Comparison of ENCODE assay signal across 7 mouse cellular contexts in the genomic region with DNA sequence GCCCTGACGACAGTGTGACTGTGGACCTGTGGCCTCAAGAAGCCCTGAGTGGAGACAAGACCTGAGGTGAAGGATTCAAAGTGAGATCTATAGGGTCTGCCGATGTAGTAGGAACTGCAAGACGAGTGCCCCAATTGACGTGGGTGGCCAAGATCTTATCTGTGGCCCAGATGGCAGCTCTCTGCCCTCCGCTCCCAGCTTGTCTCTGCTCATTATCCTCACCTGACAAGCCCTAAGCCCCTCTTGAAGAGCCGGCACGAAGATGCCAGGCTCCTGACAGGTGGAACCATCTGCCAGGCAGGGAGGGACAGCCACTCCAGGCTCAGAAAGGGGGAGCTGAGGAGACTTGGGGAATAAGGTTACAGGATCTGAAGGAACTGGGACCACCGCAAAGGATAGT. TPM values are rescaled to one million over a fixed set of nuclear protein-coding genes. Genes with fewer than 3 reads are reported as not detected.
DNase-seq lines count a peak whose midpoint lies in the region; ATAC-seq lines count a peak whose summit lies in the region.

No protein-coding gene starts in this region.

- no peak overlapping the region for H3K9ac ChIP-seq in embryonic facial prominence, embryonic 13.5 days
- H3K9ac ChIP-seq in limb, embryonic 11.5 days (ENCODE audit: low read length), result no peak overlapping the region
- no peak overlapping the region for H3K9ac ChIP-seq in stomach, embryonic 15.5 days

- H3K9me3 ChIP-seq in megakaryocyte, embryonic 14.5 days, result no peaks in the 10 kb centered on the region
- no peaks in the 10 kb centered on the region for H3K9me3 ChIP-seq in embryonic facial prominence, embryonic 13.5 days
- no peaks in the 10 kb centered on the region; the same call in 1 of the 2 replicates for H3K9me3 ChIP-seq in limb, embryonic 11.5 days (ENCODE audit: control insufficient read depth, low read length)
- no peaks in the 10 kb centered on the region for H3K9me3 ChIP-seq in stomach, embryonic 15.5 days

- H3K4me2 ChIP-seq in embryonic facial prominence, embryonic 13.5 days, result peak overlapping the region; percentile 70
- peak overlapping the region; percentile 68; the same call in 1 of the 2 replicates for H3K4me2 ChIP-seq in limb, embryonic 11.5 days (ENCODE audit: low read depth, severe bottlenecking)
- peak overlapping the region; percentile 92 for H3K4me2 ChIP-seq in stomach, embryonic 15.5 days

- ATAC-seq in megakaryocyte, adult 5-6 weeks (ENCODE audit: poor library complexity, severe bottlenecking), result no peak
- ATAC-seq in embryonic facial prominence, embryonic 13.5 days (ENCODE audit: insufficient number of reproducible peaks, insufficient read depth, low FRiP score, low TSS enrichment, low read depth), result no peak
- no peak for ATAC-seq in limb, embryonic 11.5 days (ENCODE audit: insufficient number of reproducible peaks, low FRiP score, low TSS enrichment, low read depth)
- ATAC-seq in stomach, embryonic 15.5 days (ENCODE audit: insufficient read depth, low FRiP score, low read depth), result no peak

- peak overlapping the region; percentile 92 for H3K4me3 ChIP-seq in megakaryocyte, embryonic 14.5 days (replicated peaks)
- peak overlapping the region; percentile 43 for H3K4me3 ChIP-seq in embryonic facial prominence, embryonic 13.5 days
- no peak overlapping the region for H3K4me3 ChIP-seq in limb, embryonic 11.5 days (ENCODE audit: low read depth, low read length)
- peak overlapping the region; percentile 46 for H3K4me3 ChIP-seq in stomach, embryonic 15.5 days (replicated peaks)

- H3K27ac ChIP-seq in embryonic facial prominence, embryonic 13.5 days, result no peak overlapping the region
- no peak overlapping the region for H3K27ac ChIP-seq in limb, embryonic 11.5 days (replicated peaks; ENCODE audit: low read depth, low read length)
- H3K27ac ChIP-seq in stomach, embryonic 15.5 days, result no peak overlapping the region

- H3K27me3 ChIP-seq in megakaryocyte, embryonic 14.5 days (replicated peaks), result peaks cover 99% of the 10 kb centered on the region
- H3K27me3 ChIP-seq in embryonic facial prominence, embryonic 13.5 days, result peaks cover 73% of the 10 kb centered on the region
- peaks cover 54% of the 10 kb centered on the region for H3K27me3 ChIP-seq in limb, embryonic 11.5 days (ENCODE audit: control insufficient read depth, insufficient read depth, low read length)
- H3K27me3 ChIP-seq in stomach, embryonic 15.5 days (replicated peaks), result peaks cover 55% of the 10 kb centered on the region

- no peak for DNase-seq in limb, embryonic 11.5 days (ENCODE audit: low spot score)
- DNase-seq in c-Kit-positive CD71-positive TER-119-positive erythroid progenitor cells, embryonic 14.5 days (ENCODE audit: low spot score), result no peak
- no peak for DNase-seq in left cerebral cortex, adult 8-10 months (ENCODE audit: low spot score in 2 of 2)

- 13% methylated on average over 8 of the region's 8 CpGs for WGBS in embryonic facial prominence, embryonic 13.5 days
- WGBS in limb, embryonic 11.5 days, result 19% methylated on average over 8 of the region's 8 CpGs
- WGBS in stomach, embryonic 15.5 days, result 18% methylated on average over 8 of the region's 8 CpGs

- H3K36me3 ChIP-seq in megakaryocyte, embryonic 14.5 days (replicated peaks; ENCODE audit: low read length), result no peaks in the 10 kb centered on the region
- H3K36me3 ChIP-seq in embryonic facial prominence, embryonic 13.5 days, result no peaks in the 10 kb centered on the region
- no peaks in the 10 kb centered on the region for H3K36me3 ChIP-seq in limb, embryonic 11.5 days (ENCODE audit: control insufficient read depth, insufficient read depth, low read length)
- H3K36me3 ChIP-seq in stomach, embryonic 15.5 days, result no peaks in the 10 kb centered on the region

- H3K4me1 ChIP-seq in megakaryocyte, embryonic 14.5 days, result peaks cover 66% of the 10 kb centered on the region
- peaks cover 41% of the 10 kb centered on the region for H3K4me1 ChIP-seq in embryonic facial prominence, embryonic 13.5 days
- peaks cover 20% of the 10 kb centered on the region for H3K4me1 ChIP-seq in limb, embryonic 11.5 days (ENCODE audit: control insufficient read depth, insufficient read depth, low read length)
- peaks cover 38% of the 10 kb centered on the region for H3K4me1 ChIP-seq in stomach, embryonic 15.5 days

RNA-seq across cellular contexts. Expression of a gene that starts 32.2 kb away (rescaled TPM):
- polyA plus RNA-seq in megakaryocyte, embryonic 14.5 days (2012; ENCODE audit: insufficient read depth, low replicate concordance), result not detected in 2 replicates
- not detected in 2 replicates for total RNA-seq in megakaryocyte, adult 5-6 weeks (2015)
- not detected in 2 replicates for total RNA-seq in megakaryocyte, adult 5-6 weeks (2017)
- 1.4 and 1.8 TPM in 2 replicates for polyA plus RNA-seq in embryonic facial prominence, embryonic 13.5 days (2015; fragmentation: Nextera tagmentation; extraction: Ambion mirVana)
- 0.13 TPM in 1 of 2 replicates, not detected in the other for polyA plus RNA-seq in limb, embryonic 11.5 days (2014; fragmentation: Nextera tagmentation; extraction: Ambion mirVana)
- 0.71 and 0.89 TPM in 2 replicates for polyA plus RNA-seq in stomach, embryonic 15.5 days (2015; fragmentation: Nextera tagmentation; extraction: Ambion mirVana)
- not detected for total RNA-seq in left cerebral cortex, adult 8-10 months (2022)

RNA-seq across cellular contexts. Expression of a gene that starts 43.6 kb away (rescaled TPM):
- 0.03 TPM in 1 of 2 replicates, not detected in the other for polyA plus RNA-seq in megakaryocyte, embryonic 14.5 days (2012; ENCODE audit: insufficient read depth, low replicate concordance)
- not detected in 2 replicates for total RNA-seq in megakaryocyte, adult 5-6 weeks (2015)
- not detected in 2 replicates for total RNA-seq in megakaryocyte, adult 5-6 weeks (2017)
- polyA plus RNA-seq in embryonic facial prominence, embryonic 13.5 days (2015; fragmentation: Nextera tagmentation; extraction: Ambion mirVana), result 0.76 and 1.2 TPM in 2 replicates
- polyA plus RNA-seq in limb, embryonic 11.5 days (2014; fragmentation: Nextera tagmentation; extraction: Ambion mirVana), result 0.28 and 0.34 TPM in 2 replicates
- 0.33 and 0.44 TPM in 2 replicates for polyA plus RNA-seq in stomach, embryonic 15.5 days (2015; fragmentation: Nextera tagmentation; extraction: Ambion mirVana)
- 100 to 1,000 TPM; 255 to 270 (median 262) TPM for total RNA-seq in left cerebral cortex, adult 8-10 months (2022)
